Mouse (Mus musculus): ENCODE measurements around the gene Rpp30. TPM values are rescaled to one million over a fixed set of nuclear protein-coding genes. Genes with fewer than 3 reads are reported as not detected.

Gene Rpp30
- polyA plus RNA-seq, 1 experiment = 23.5 TPM

- H3K4me3 ChIP-seq (ENCODE audit: control insufficient read depth, low read depth, low read length) = peak overlapping the region; percentile 27; the same call in 1 of the 2 replicates
- no peaks in the 10 kb centered on the region for H3K36me3 ChIP-seq (ENCODE audit: control insufficient read depth, insufficient read depth, low read length)
- TF ChIP-seq CTCF (IDR thresholded peaks at IDR 0.05; ENCODE audit: control insufficient read depth, insufficient read depth, insufficient replicate concordance, low read depth, low read length) (no peak), POLR2A (IDR thresholded peaks at IDR 0.05; ENCODE audit: control insufficient read depth, low read depth, low read length) (no peak)
- H3K27ac ChIP-seq (ENCODE audit: control insufficient read depth, insufficient read depth, low read depth, low read length) = no peak overlapping the region
- no peaks in the 10 kb centered on the region for H3K27me3 ChIP-seq (ENCODE audit: control insufficient read depth, insufficient read depth, low read length)
- H3K4me1 ChIP-seq (ENCODE audit: control insufficient read depth, insufficient read depth, low read length) = no peaks in the 10 kb centered on the region
Measured at GRCm38 (mm10) chr19:36150241-36151007, 66.9 kb downstream of the Rpp30 start.

Other genes with a start within 250 kb of the Rpp30 start
- 0.08 and 0.12 TPM in 2 replicates for gene Htr7, start 26.2 kb upstream of the Rpp30 start, polyA plus RNA-seq (2012; rRNA removed)
- not detected in 2 replicates for gene Ankrd1, start 36.4 kb downstream of the Rpp30 start, polyA plus RNA-seq (2012; rRNA removed)

Data from testis, adult 2 months (tissue).